Mouse (Mus musculus) ES-Bruce4 (cell line): ENCODE data around the gene Sectm1b. TPM values are rescaled to one million over a fixed set of nuclear protein-coding genes. Genes with fewer than 3 reads are reported as not detected.

Experiments
- H3K27ac ChIP-seq: 2 replicates; pipeline ENCODE4 v1.5.1; 2012; ENCODE audit warnings: low read length, inconsistent platforms; ENCODE audit not compliant: insufficient read depth
- H3K27me3 ChIP-seq: 2 replicates; pipeline ENCODE4 v1.6.1; 2012; ENCODE audit warnings: mild to moderate bottlenecking, low read length, inconsistent platforms; ENCODE audit not compliant: control insufficient read depth, poor library complexity, insufficient read depth, severe bottlenecking
- H3K36me3 ChIP-seq: 2 replicates; pipeline ENCODE4 v1.6.1; 2012; ENCODE audit warnings: inconsistent platforms, mild to moderate bottlenecking, low read length, moderate library complexity; ENCODE audit not compliant: control insufficient read depth, poor library complexity, insufficient read depth, severe bottlenecking
- H3K4me1 ChIP-seq: one replicate; pipeline ENCODE4 v1.8.1; 2011; ENCODE audit warnings: low read length; ENCODE audit not compliant: control insufficient read depth, insufficient read depth
- H3K4me3 ChIP-seq: 2 replicates; pipeline ENCODE4 v1.5.1; 2011; ENCODE audit warnings: low read depth, mild to moderate bottlenecking, low read length
- H3K9ac ChIP-seq: 2 replicates; pipeline ENCODE4 v1.6.1; 2012; ENCODE audit warnings: low read depth, mild to moderate bottlenecking, inconsistent platforms; ENCODE audit not compliant: poor library complexity, severe bottlenecking
- H3K9me3 ChIP-seq: replicated peaks from 2 replicates; pipeline ENCODE4 v1.6.1; 2012; ENCODE audit warnings: mild to moderate bottlenecking, low read length, inconsistent platforms; ENCODE audit not compliant: control insufficient read depth, poor library complexity, insufficient read depth, severe bottlenecking
- CTCF ChIP-seq: IDR thresholded peaks from one replicate; pipeline ENCODE4 v1.8.1; 2011; ENCODE audit warnings: low read depth, low read length
- EP300 ChIP-seq: IDR thresholded peaks from 2 replicates; pipeline ENCODE4 v1.6.1; 2011; ENCODE audit warnings: low read depth, low read length; ENCODE audit not compliant: insufficient read depth
- POLR2A ChIP-seq: IDR thresholded peaks from one replicate; pipeline ENCODE4 v1.8.1; 2011; ENCODE audit warnings: low read length; ENCODE audit not compliant: insufficient read depth
- polyA plus RNA-seq: library from polyadenylated mRNA; stranded (reverse); fragments of >200 nt; gene quantifications from 2 replicates; pipeline ENCODE4 v1.2.4, GENCODE M21; 2011; ENCODE audit warnings: low read depth; ENCODE audit not compliant: missing spikeins, insufficient read depth, insufficient read length

Gene Sectm1b
- polyA plus RNA-seq, 1 experiment: not detected

DNA sequence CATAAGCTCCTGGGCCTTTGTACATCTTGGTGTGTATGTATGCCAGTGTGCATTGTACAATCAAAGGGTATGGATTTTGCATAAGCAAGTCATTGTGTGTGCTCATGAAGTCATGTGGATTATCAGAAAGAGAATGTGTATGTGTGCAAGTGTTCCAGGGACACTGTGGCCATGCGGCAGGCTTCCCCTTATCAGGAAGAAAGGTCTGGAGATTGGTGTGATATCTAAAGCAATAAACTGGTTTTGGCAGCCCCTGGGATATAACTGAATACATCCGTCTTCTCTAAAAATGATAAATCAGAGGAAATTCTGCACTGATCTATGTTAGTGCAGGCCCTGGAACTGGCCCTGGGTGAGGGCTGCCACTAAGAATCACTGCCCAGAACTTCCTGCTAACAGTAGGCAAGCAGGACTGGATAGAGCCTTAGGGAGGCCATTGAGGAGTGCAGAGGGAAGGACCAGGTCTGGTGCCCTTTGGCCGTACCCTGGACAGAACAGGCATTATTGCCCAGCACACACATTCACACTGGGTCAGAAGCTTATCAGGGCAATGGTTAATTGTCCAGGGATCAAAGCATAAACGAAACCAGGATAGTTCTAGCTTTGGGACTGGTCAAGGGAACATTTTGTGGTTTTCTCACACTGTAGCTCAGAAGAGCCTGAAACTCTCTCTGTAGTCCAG lies 37.9 kb upstream of the Sectm1b start:
- H3K9ac ChIP-seq: no peak overlapping the region
- H3K4me3 ChIP-seq: no peak overlapping the region
- H3K27me3 ChIP-seq: no peaks in the 10 kb centered on the region
- no peak overlapping the region for H3K27ac ChIP-seq
- H3K9me3 ChIP-seq: no peaks in the 10 kb centered on the region
- no peaks in the 10 kb centered on the region for H3K4me1 ChIP-seq
- TF ChIP-seq CTCF (no peak), EP300 (no peak), POLR2A (no peak)
- no peaks in the 10 kb centered on the region for H3K36me3 ChIP-seq

DNA sequence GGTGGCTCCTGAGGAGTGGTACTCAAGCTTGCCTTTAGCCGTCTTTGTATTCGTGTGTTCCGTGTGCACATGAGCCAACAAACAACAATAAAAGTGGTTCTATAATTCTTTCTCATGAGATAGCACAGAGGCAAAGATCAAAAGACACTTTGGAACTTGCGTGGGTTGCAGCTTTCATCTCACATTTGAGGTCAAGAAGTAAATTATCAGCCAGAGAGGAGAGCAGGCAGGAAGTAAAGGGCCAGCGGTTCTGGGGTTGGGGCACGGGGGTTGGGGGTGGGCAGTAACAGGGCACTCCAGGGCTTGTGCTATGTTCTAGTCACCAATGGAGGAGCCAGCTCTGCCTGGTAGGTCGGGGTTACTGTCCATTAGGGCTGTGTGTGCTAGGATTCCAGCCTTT lies 37.3 kb upstream of the Sectm1b start:
- no peaks in the 10 kb centered on the region for H3K36me3 ChIP-seq
- H3K9ac ChIP-seq: no peak overlapping the region
- H3K27ac ChIP-seq: no peak overlapping the region
- TF ChIP-seq CTCF: no peak
- no peak for TF ChIP-seq POLR2A
- TF ChIP-seq EP300: no peak
- H3K27me3 ChIP-seq: no peaks in the 10 kb centered on the region
- H3K4me3 ChIP-seq: no peak overlapping the region
- no peaks in the 10 kb centered on the region for H3K4me1 ChIP-seq
- no peaks in the 10 kb centered on the region for H3K9me3 ChIP-seq

DNA sequence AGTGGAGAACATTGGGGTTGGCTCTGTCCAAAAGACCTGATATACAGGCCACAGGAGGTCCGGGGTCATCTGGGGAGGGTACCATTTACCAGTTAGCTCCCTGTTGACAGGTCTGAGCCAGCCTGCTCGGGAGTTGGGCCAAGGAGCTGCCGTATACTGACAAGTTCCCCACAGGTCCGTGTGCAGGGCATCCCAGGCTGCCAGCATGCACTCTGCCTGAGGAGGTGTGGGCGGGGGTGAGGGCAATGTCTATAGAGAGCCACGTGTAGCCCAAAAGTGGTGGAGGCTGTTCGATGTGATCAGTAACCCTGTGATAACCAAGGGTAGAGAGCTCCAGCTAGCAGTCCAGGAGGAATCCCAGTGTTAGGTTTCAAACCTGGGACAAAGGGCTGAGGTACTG lies 36.4 kb upstream of the Sectm1b start:
- Histone ChIP-seq H3K27ac (no peak overlapping the region), H3K9ac (no peak overlapping the region), H3K27me3 (no peaks in the 10 kb centered on the region), H3K4me1 (no peaks in the 10 kb centered on the region), H3K9me3 (no peaks in the 10 kb centered on the region), H3K36me3 (no peaks in the 10 kb centered on the region), H3K4me3 (no peak overlapping the region)
- TF ChIP-seq EP300 (no peak), CTCF (no peak), POLR2A (no peak)

DNA sequence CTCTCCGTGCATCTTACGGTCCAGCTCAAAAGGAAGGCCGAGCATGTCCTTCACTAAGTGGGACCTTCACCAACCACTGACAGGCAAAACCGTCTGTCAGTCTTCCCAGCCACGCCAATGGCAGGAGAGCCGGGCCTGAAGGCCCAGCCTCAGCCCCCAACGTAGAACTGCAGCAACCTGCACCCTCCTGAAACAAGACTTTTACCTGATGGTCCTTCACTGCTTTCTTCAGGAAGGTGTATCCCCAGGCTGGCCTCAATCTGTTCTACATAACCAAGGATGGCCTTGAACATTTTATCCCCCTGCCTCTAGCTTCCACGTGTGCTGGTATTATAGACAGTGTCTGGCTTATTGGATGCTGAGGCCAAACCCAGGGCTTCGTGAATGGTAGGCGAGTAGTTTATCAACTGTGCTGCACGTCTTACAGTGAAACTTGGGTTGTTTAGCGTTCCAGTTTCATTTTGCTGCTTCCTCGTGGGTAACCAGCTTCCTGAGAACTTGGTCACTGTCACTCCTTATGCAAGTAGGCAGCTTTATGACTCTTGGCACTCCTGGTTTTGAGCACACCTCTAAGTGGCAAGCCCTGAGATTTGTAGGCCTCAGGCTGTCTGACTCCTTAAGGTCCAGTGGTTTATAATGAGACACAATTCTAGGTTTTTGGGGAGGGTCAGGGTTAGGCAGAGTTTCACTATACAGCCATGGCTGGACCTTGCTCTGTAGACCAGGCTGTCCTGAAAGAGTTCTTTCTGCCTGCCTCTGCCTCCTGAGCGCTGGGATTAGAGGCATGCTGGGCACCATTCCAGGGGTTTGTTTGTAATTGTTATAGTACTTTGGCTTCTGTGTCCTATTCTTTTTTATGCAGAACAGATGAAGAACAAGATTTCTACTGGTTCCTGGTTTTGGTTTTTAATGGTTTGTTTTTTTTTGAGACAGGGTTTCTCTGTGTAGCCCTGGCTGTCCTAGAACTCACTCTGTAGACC lies 29.5 kb upstream of the Sectm1b start:
- Histone ChIP-seq H3K9ac (no peak overlapping the region), H3K4me1 (no peaks in the 10 kb centered on the region), H3K4me3 (no peak overlapping the region), H3K36me3 (no peaks in the 10 kb centered on the region), H3K9me3 (no peaks in the 10 kb centered on the region), H3K27me3 (no peaks in the 10 kb centered on the region), H3K27ac (no peak overlapping the region)
- no peak for TF ChIP-seq POLR2A
- no peak for TF ChIP-seq EP300
- TF ChIP-seq CTCF: no peak

DNA sequence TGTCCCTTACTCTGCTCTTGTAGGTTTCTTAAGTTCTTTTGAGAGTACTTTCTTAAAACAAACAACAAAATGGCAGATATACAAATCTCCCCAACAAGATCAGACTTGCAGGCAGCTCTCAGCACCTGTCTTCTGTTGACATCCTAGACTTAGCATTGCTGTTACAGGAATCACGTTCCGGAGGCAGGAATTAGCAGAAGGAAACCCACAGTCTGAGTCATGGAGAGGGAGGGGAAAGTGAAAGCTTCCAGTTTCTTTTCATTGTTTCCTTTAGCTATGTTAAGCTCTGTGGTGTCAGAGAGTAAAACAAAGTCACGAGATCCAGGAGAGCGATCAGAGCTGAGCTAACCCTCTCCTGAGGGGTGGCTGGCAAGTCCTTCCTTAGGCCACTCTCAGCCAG lies 27.6 kb upstream of the Sectm1b start:
- Histone ChIP-seq H3K4me3 (no peak overlapping the region), H3K4me1 (no peaks in the 10 kb centered on the region), H3K36me3 (no peaks in the 10 kb centered on the region), H3K27ac (no peak overlapping the region), H3K27me3 (no peaks in the 10 kb centered on the region), H3K9ac (no peak overlapping the region), H3K9me3 (no peaks in the 10 kb centered on the region)
- TF ChIP-seq POLR2A (no peak), CTCF (no peak), EP300 (no peak)
